Mouse (Mus musculus) kidney, embryonic 14.5 days (tissue): ENCODE measurements at regions not wholly inside any gene's neighbourhood (a gene's known extent, or its start where the extent isn't known, plus 50 kb on each side); places are given as distances from the start of the nearest gene placed in this dataset.

Experiments
- ATAC-seq: fragments of 200-750 bp; cut with Nextera tagmentation; 2 replicates; pipeline ENCODE4 v1.8.0; 2017; ENCODE audit warnings: moderate number of reproducible peaks, mild to moderate bottlenecking, moderate TSS enrichment, moderate library complexity; ENCODE audit not compliant: low FRiP score, low TSS enrichment
- H3K27ac ChIP-seq: fragments of 300-500 bp; sonication (generic); 2 replicates; pipeline ENCODE4 v1.5.1; 2014; ENCODE audit warnings: low read depth, mild to moderate bottlenecking, low read length, moderate library complexity, mixed read lengths
- H3K27me3 ChIP-seq: fragments of 300-500 bp; sonication (generic); 2 replicates; pipeline ENCODE4 v1.6.1; 2014; ENCODE audit warnings: mild to moderate bottlenecking, low read length; ENCODE audit not compliant: control insufficient read depth, insufficient read depth
- H3K36me3 ChIP-seq: fragments of 300-500 bp; sonication (generic); 2 replicates; pipeline ENCODE4 v1.6.1; 2014; ENCODE audit warnings: low read length, mixed read lengths; ENCODE audit not compliant: control insufficient read depth, insufficient read depth
- H3K4me1 ChIP-seq: fragments of 300-500 bp; sonication (generic); 2 replicates; pipeline ENCODE4 v1.6.1; 2014; ENCODE audit warnings: low read length, mixed read lengths; ENCODE audit not compliant: control insufficient read depth, insufficient read depth
- H3K4me2 ChIP-seq: fragments of 300-500 bp; sonication (generic); replicated peaks from 2 replicates; pipeline ENCODE4 v1.6.1; 2014; ENCODE audit warnings: low read depth, mild to moderate bottlenecking, low read length
- H3K4me3 ChIP-seq: fragments of 300-500 bp; sonication (generic); 2 replicates; pipeline ENCODE4 v1.5.1; 2014; ENCODE audit warnings: mild to moderate bottlenecking, low read length
- H3K9ac ChIP-seq: fragments of 300-500 bp; sonication (generic); 2 replicates; pipeline ENCODE4 v1.6.1; 2014; ENCODE audit warnings: low read depth, mild to moderate bottlenecking, low read length, moderate library complexity
- H3K9me3 ChIP-seq: fragments of 300-500 bp; sonication (generic); 2 replicates; pipeline ENCODE4 v1.6.1; 2016; ENCODE audit warnings: low read length; ENCODE audit not compliant: control insufficient read depth
- WGBS: fragments of 180-500 bp; shearing (Covaris S2); extraction: QIAGEN DNeasy Blood & Tissue Kit; methylation state at CpG from one replicate; pipeline ENCODE4 v1.1.7; 2014; 5-methylcytosine and 5-hydroxymethylcytosine counted together

DNA sequence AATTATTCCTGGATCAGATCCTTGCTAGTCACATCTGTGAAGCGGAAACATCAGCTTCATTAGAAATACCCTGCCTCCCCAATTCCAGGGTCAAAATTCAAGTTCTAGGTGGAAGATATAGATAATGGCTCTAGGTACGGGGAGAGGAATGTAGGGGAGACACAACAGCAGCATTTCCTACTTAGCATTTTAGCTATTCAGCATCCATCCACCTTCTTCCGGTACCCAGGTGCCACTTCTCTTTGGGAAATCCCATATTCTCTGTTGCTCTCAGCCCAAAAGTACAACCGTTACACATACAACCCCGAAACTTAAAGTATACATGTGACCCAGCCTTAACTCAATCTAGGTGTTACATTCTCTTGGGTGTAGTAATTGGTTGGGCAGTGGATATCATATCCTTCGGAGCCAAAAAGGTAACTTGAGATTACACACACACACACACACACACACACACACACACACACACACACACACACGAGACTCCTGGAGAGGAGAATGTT is 112.9 kb downstream of the Zfp36l1 start:
- H3K36me3 ChIP-seq: no peaks in the 10 kb centered on the region
- H3K27ac ChIP-seq: no peak overlapping the region
- 76% methylated on average over 7 of the region's 7 CpGs for WGBS
- no peak overlapping the region for H3K9ac ChIP-seq
- H3K4me2 ChIP-seq: no peak overlapping the region
- peaks cover 17% of the 10 kb centered on the region for H3K4me1 ChIP-seq
- ATAC-seq: no peak
- no peaks in the 10 kb centered on the region for H3K27me3 ChIP-seq
- no peaks in the 10 kb centered on the region for H3K9me3 ChIP-seq
- H3K4me3 ChIP-seq: no peak overlapping the region

DNA sequence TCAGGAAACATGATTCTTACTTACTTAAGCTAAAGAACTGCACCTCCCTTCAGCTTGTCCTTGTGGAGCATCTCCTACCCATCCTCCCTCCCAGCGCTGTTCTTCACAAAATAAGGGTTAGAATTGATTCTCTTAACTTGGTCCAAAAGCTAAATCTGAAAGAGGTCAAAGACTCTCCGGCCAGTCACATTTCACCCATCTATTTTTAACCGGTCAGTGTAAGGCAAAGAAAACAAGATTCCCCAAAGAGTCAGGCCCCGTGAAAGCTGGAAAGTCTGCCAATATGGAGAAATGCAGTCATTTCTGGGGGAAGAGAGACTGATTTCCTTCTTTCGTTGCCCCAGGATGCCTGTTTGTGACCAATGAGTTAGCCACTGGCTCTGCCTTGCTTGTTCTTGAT is 114.0 kb downstream of the Zfp36l1 start:
- Histone ChIP-seq H3K9ac (no peak overlapping the region), H3K36me3 (no peaks in the 10 kb centered on the region), H3K4me1 (peaks cover 28% of the 10 kb centered on the region), H3K4me3 (no peak overlapping the region), H3K9me3 (no peaks in the 10 kb centered on the region), H3K27ac (peak overlapping the region; percentile 40), H3K27me3 (no peaks in the 10 kb centered on the region), H3K4me2 (no peak overlapping the region)
- 60% methylated on average over 5 of the region's 5 CpGs for WGBS
- no peak for ATAC-seq

DNA sequence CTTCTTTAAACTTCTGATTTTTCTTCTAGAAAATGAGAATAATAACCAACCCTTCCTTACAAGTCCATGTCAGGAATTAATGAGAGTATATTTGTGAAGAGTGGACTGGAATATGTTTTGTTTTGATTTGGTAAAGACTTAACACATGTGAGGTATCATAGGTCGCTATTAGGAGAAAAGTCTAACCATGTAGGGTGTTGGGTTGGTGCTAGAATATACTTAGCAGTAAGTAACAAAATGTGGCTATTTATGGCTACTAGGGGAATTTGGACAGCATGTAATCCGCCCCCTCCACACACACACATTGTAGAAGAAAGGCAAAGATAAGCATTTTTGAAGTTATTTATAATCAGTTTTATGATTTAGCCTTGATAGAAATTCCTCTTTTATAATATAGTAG is 114.5 kb downstream of the Zfp36l1 start:
- peaks cover 32% of the 10 kb centered on the region for H3K4me1 ChIP-seq
- H3K9ac ChIP-seq: no peak overlapping the region
- no peaks in the 10 kb centered on the region for H3K27me3 ChIP-seq
- no peak for ATAC-seq
- 67% methylated on average over 2 of the region's 2 CpGs for WGBS
- H3K4me2 ChIP-seq: no peak overlapping the region
- no peaks in the 10 kb centered on the region for H3K36me3 ChIP-seq
- H3K4me3 ChIP-seq: no peak overlapping the region
- no peaks in the 10 kb centered on the region for H3K9me3 ChIP-seq
- peak overlapping the region; percentile 14; the same call in 1 of the 2 replicates for H3K27ac ChIP-seq

DNA sequence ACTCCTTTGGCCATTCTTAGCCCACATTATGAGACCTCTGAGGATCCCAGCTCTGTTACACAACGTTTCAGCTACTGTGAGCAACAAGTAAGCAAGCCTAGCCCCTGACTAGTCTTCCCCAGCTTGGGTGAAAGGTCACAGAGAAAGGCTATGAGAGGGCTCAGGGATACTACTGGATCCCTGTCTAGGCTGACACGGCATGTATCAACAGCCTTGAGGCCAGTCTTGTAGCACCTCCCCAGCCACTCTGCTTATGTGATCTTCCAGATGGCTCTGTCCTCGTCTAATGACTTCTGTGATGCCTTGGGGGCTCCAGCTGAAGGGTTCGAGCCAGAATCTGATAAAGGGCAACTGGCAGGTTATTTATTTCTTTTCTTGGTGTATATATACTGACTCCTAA is 115.6 kb downstream of the Zfp36l1 start:
- WGBS: 51% methylated on average over 4 of the region's 4 CpGs
- H3K4me1 ChIP-seq: peaks cover 28% of the 10 kb centered on the region

DNA sequence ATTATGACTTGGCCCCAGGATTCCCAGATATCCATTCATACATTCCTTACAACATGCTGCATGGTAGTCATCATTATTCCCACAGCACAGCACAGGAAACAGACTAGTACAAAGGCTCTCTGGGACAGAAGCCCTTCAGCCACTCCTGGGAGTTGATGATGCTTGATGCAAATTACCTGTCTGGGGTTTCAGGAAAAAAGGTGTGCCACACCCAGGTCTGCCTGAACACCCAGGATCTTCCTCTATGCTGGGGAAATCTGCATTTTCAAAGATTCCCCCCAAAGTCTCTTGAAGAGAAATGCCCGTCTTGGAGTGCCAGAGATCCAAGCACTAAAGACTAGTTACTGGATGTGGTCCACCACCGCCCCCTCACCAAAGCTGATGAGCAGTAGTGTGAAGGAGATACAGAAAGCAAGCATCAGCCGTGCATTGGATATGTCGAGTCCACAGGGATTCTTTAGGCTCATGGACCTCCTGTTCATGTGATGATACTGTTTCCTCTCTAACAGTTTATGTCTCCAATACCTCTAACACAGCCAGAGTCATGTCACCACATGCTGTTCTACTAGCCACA is 117.2 kb downstream of the Zfp36l1 start:
- H3K4me2 ChIP-seq: no peak overlapping the region
- no peak overlapping the region for H3K9ac ChIP-seq
- WGBS: 92% methylated on average over 4 of the region's 4 CpGs
- H3K4me3 ChIP-seq: no peak overlapping the region
- no peaks in the 10 kb centered on the region for H3K9me3 ChIP-seq
- H3K4me1 ChIP-seq: peaks cover 21% of the 10 kb centered on the region
- H3K27ac ChIP-seq: no peak overlapping the region
- H3K27me3 ChIP-seq: no peaks in the 10 kb centered on the region
- H3K36me3 ChIP-seq: no peaks in the 10 kb centered on the region
- ATAC-seq: no peak

More for the DNA sequence above, 115.6 kb downstream of the Zfp36l1 start:
- Histone ChIP-seq H3K9me3 (no peaks in the 10 kb centered on the region), H3K27ac (no peak overlapping the region), H3K9ac (no peak overlapping the region), H3K36me3 (no peaks in the 10 kb centered on the region), H3K4me3 (no peak overlapping the region), H3K4me2 (no peak overlapping the region), H3K27me3 (no peaks in the 10 kb centered on the region)
- no peak for ATAC-seq

DNA sequence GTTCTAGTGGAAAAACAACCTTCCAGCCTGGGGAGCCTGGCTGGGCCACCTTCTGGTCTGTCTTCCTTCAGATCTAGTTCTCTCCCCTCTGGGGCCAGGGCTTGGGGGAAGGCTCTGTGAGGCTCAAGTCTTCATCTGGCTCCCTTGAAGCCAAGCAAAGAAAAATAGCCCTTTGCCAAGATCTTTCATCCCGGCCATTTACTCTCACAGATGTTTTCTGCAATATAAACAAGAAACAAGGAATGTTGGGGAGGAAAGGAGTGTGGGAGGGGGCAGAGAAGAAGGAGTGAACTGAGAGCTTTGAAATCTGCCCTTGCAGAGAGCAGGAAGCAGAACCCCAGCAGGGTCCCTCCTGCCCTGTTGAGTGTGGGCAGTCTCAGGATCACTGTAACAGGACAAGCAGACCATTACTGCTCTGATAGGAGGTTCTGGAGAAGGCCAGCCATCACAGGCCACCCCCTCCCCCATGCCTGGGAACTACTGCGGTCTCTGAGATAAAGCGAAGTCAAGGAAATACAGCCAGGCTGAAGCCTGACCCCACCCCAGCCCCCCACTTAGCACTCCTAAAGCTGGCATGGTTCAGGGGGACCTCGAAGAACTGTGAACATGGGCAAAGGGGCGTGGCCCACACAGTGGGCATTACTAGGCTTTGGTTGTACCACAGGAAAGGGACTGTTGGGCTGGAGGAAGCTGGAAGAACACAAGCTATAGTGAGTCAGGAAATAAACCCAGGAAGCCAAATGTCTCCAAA is 118.8 kb downstream of the Zfp36l1 start:
- Histone ChIP-seq H3K36me3 (no peaks in the 10 kb centered on the region), H3K9me3 (no peaks in the 10 kb centered on the region), H3K9ac (no peak overlapping the region), H3K4me3 (no peak overlapping the region), H3K27me3 (no peaks in the 10 kb centered on the region), H3K27ac (peak overlapping the region; percentile 91), H3K4me1 (peaks cover 33% of the 10 kb centered on the region), H3K4me2 (no peak overlapping the region)
- WGBS: 46% methylated on average over 5 of the region's 5 CpGs
- peak; percentile 95 for ATAC-seq

DNA sequence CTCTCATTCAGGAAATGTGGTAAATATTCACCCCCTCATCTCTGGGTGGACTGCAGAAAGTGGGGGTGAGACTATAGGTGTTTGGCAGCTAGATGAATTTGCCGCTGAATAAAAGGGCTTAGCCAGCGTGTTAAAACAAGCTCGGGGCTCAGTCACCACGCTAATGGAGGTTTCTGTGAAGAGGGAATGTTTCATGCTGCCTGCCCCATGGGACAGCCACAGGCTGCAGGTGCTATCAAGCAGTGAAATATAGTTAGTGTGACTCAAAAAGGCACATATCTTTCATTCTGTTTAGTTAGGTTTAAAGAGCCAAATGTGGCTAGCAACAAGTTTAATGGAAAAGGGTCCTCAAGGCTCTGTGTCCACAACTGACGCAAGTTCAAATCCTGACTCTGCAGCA is 121.5 kb downstream of the Zfp36l1 start:
- WGBS: 52% methylated on average over 5 of the region's 5 CpGs
- Histone ChIP-seq H3K9me3 (no peaks in the 10 kb centered on the region), H3K4me2 (no peak overlapping the region), H3K36me3 (no peaks in the 10 kb centered on the region), H3K9ac (no peak overlapping the region; the same call in 1 of the 2 replicates), H3K27ac (peak overlapping the region; percentile 33; the same call in 1 of the 2 replicates), H3K4me3 (no peak overlapping the region), H3K4me1 (peaks cover 42% of the 10 kb centered on the region), H3K27me3 (no peaks in the 10 kb centered on the region)
- no peak for ATAC-seq

DNA sequence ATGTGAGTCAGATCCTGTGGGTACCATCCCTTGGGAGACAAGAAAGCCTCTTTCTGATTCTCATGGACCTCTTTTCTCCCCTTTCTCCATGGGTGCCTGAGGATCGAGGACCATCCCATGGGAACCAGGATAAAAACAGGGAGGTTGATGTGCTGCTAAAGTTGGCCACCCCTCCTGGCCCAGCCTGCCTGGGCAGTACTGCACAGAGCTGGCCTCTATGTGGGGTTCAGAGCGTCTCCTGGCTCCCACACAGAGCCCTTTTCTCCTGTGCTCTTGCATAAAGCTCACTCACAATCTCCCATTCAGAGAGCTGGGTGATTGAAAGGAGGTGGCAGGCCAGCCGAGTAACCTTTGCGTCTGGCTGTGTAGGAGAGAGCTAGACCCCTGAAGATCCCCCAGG is 122.1 kb downstream of the Zfp36l1 start:
- Histone ChIP-seq H3K36me3 (no peaks in the 10 kb centered on the region), H3K4me1 (peaks cover 44% of the 10 kb centered on the region), H3K4me3 (no peak overlapping the region), H3K27ac (peak overlapping the region; percentile 33; the same call in 1 of the 2 replicates), H3K9me3 (no peaks in the 10 kb centered on the region), H3K27me3 (no peaks in the 10 kb centered on the region), H3K4me2 (no peak overlapping the region), H3K9ac (peak overlapping the region; percentile 13; the same call in 1 of the 2 replicates)
- no peak for ATAC-seq
- 62% methylated on average over 4 of the region's 4 CpGs for WGBS

DNA sequence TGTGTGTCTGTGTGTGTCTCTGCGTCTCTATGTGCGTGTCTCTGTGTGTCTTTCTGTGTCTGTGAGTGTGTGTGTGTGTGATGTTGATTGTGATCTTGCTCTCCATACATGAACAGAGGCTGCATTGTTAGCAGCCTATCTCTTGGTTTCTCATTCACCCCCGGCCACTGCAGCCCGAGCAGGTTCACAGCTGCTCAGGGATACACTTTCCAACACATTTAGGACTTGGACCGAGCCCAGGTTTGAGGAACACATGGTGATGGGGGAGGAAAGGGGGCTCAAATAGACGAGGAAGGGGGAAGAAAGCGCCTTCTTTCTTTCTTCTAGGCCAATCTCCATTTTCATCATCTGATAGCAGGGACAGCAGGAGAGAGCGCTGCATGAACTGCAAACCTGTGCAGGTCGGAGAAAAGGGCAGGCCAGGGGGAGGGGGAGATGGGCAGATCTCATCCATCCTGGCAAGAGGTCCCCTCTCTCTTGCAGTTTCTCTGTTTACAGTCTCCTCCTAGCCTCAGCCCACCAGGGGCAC is 123.2 kb downstream of the Zfp36l1 start:
- 51% methylated on average over 9 of the region's 9 CpGs for WGBS
- no peaks in the 10 kb centered on the region for H3K36me3 ChIP-seq
- ATAC-seq: no peak
- peaks cover 42% of the 10 kb centered on the region for H3K4me1 ChIP-seq
- H3K4me3 ChIP-seq: no peak overlapping the region
- H3K27me3 ChIP-seq: no peaks in the 10 kb centered on the region
- H3K9me3 ChIP-seq: no peaks in the 10 kb centered on the region
- H3K27ac ChIP-seq: no peak overlapping the region; the same call in 1 of the 2 replicates
- H3K9ac ChIP-seq: no peak overlapping the region
- H3K4me2 ChIP-seq: no peak overlapping the region
